Mouse (Mus musculus) myocyte (in vitro differentiated cells): ENCODE measurements around the gene Rmnd5a. TPM values are rescaled to one million over a fixed set of nuclear protein-coding genes. Genes with fewer than 3 reads are reported as not detected.

ENCODE experiments used
- H3K27me3 ChIP-seq: one replicate; pipeline ENCODE4 v1.6.1; 2011; ENCODE audit not compliant: control insufficient read depth, insufficient read depth, insufficient read length
- H3K36me3 ChIP-seq: one replicate; pipeline ENCODE4 v1.6.1; 2011; ENCODE audit not compliant: control insufficient read depth, insufficient read depth
- H3K4me2 ChIP-seq: one replicate; pipeline ENCODE4 v1.6.1; 2011; ENCODE audit warnings: low read depth, control low read depth
- H3K4me3 ChIP-seq: one replicate; pipeline ENCODE4 v1.5.1; 2011; ENCODE audit warnings: mild to moderate bottlenecking, control low read depth, moderate library complexity
- H3K79me2 ChIP-seq: one replicate; pipeline ENCODE4 v1.6.1; 2011; ENCODE audit not compliant: control insufficient read depth, insufficient read depth
- H3ac ChIP-seq: one replicate; pipeline ENCODE4 v1.6.1; 2011; ENCODE audit not compliant: control insufficient read depth, insufficient read length
- CEBPB ChIP-seq: IDR thresholded peaks from 2 replicates; pipeline ENCODE4 v1.6.1; 2011; ENCODE audit warnings: mild to moderate bottlenecking, moderate library complexity; ENCODE audit not compliant: poor library complexity, insufficient read depth, severe bottlenecking
- E2F4 ChIP-seq: IDR thresholded peaks from one replicate; pipeline ENCODE4 v1.6.1; 2011; ENCODE audit warnings: mild to moderate bottlenecking, control low read depth, moderate library complexity; ENCODE audit not compliant: insufficient read depth
- MAX ChIP-seq: IDR thresholded peaks from one replicate; pipeline ENCODE4 v1.6.1; 2011; ENCODE audit warnings: low read depth, mild to moderate bottlenecking, control low read depth
- MYOD1 ChIP-seq, 3 experiments: IDR thresholded peaks; one replicate each; pipeline ENCODE4 v1.6.1; 2011; ENCODE audit warnings: control low read depth in 2 of 3, low read depth in 2 of 3, mild to moderate bottlenecking in 2 of 3, moderate library complexity in 1 of 3; ENCODE audit not compliant: insufficient read length in 2 of 3, control insufficient read depth in 1 of 3
- MYOG ChIP-seq, 3 experiments: IDR thresholded peaks; one replicate each; pipeline ENCODE4 v1.6.1; 2011; ENCODE audit warnings: control low read depth in 2 of 3, low read depth in 2 of 3, mild to moderate bottlenecking in 2 of 3; ENCODE audit not compliant: insufficient read length in 2 of 3, control insufficient read depth in 1 of 3, insufficient read depth in 1 of 3
- POLR2A ChIP-seq: IDR thresholded peaks from one replicate; pipeline ENCODE4 v1.6.1; 2011; ENCODE audit warnings: low read depth, mild to moderate bottlenecking, control low read depth, moderate library complexity; ENCODE audit not compliant: insufficient read length
- POLR2AphosphoS2 ChIP-seq: IDR thresholded peaks from one replicate; pipeline ENCODE4 v1.6.1; 2011; ENCODE audit warnings: low read depth, control low read depth; ENCODE audit not compliant: insufficient read length
- REST ChIP-seq: IDR thresholded peaks from one replicate; pipeline ENCODE4 v1.6.1; 2011; ENCODE audit warnings: mild to moderate bottlenecking, control low read depth, moderate library complexity; ENCODE audit not compliant: insufficient read depth, insufficient read length
- SRF ChIP-seq: IDR thresholded peaks from one replicate; pipeline ENCODE4 v1.6.1; 2011; ENCODE audit warnings: low read depth; ENCODE audit not compliant: control insufficient read depth, insufficient read length
- TCF12 ChIP-seq: IDR thresholded peaks from one replicate; pipeline ENCODE4 v1.6.1; 2011; ENCODE audit warnings: mild to moderate bottlenecking, control low read depth; ENCODE audit not compliant: poor library complexity, insufficient read depth, severe bottlenecking
- TCF3 ChIP-seq: IDR thresholded peaks from one replicate; pipeline ENCODE4 v1.6.1; 2011; ENCODE audit warnings: low read depth, control low read depth; ENCODE audit not compliant: insufficient read length
- USF1 ChIP-seq: IDR thresholded peaks from one replicate; pipeline ENCODE4 v1.6.1; 2011; ENCODE audit warnings: low read depth, mild to moderate bottlenecking, control low read depth, moderate library complexity
- polyA plus RNA-seq: library from polyadenylated mRNA; unstranded; fragments of >200 nt; fragmentation: generic; extraction: Trizol; gene quantifications from one replicate; pipeline ENCODE4 v1.2.1, GENCODE M21; 2012; ENCODE audit warnings: missing spikeins

Rmnd5a gene
- polyA plus RNA-seq, 1 experiment: 12.2 TPM

DNA sequence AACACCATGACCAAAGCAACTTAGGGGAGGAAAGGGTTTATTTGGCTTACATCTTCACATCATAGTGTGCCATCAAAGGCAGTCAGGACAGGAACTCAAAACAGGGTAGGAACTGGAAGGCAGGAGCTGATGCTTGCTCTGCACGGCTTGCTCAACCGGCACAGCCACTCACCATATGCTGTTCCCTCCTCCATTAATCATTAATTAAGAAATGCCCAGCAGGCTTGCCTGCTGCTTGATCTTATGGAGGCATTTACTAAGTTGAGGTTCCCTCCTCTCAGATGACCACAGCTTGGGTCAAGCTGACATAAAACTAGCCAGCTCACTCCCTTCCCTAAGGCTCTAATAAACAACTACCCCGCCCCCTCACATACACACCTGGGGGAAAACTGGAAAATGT, 18.3 kb downstream of the Rmnd5a start:
- Histone ChIP-seq H3K27me3 (no peaks in the 10 kb centered on the region), H3K36me3 (no peaks in the 10 kb centered on the region), H3K79me2 (no peaks in the 10 kb centered on the region), H3ac (no peak overlapping the region), H3K4me3 (no peak overlapping the region), H3K4me2 (no peak overlapping the region)
- TF ChIP-seq MYOD1 (IDR thresholded peaks at IDR 0.05; ENCODE audit: control insufficient read depth in 1 of 3, insufficient read length in 2 of 3, low read depth in 2 of 3) (no peak), E2F4 (no peak), TCF3 (no peak), MYOG (IDR thresholded peaks at IDR 0.05; ENCODE audit: control insufficient read depth in 1 of 3, insufficient read depth in 1 of 3, insufficient read length in 2 of 3, low read depth in 2 of 3) (no peak), CEBPB (no peak), TCF12 (no peak), REST (no peak), POLR2AphosphoS2 (no peak), POLR2A (no peak), USF1 (no peak), SRF (no peak), MAX (no peak)

GRCm38 (mm10) chr6:71420848-71421247, 19.6 kb downstream of the Rmnd5a start:
- no peaks in the 10 kb centered on the region for H3K79me2 ChIP-seq
- no peaks in the 10 kb centered on the region for H3K27me3 ChIP-seq
- TF ChIP-seq TCF12: no peak
- no peak for TF ChIP-seq MYOG (IDR thresholded peaks at IDR 0.05; ENCODE audit: control insufficient read depth in 1 of 3, insufficient read depth in 1 of 3, insufficient read length in 2 of 3, low read depth in 2 of 3)
- no peak for TF ChIP-seq POLR2A
- no peak for TF ChIP-seq MYOD1 (IDR thresholded peaks at IDR 0.05; ENCODE audit: control insufficient read depth in 1 of 3, insufficient read length in 2 of 3, low read depth in 2 of 3)
- no peak for TF ChIP-seq TCF3
- no peak for TF ChIP-seq USF1
- no peak for TF ChIP-seq CEBPB
- TF ChIP-seq SRF: no peak
- TF ChIP-seq POLR2AphosphoS2: no peak
- no peak for TF ChIP-seq E2F4
- no peak for TF ChIP-seq REST
- no peak for TF ChIP-seq MAX

GRCm38 (mm10) chr6:71418874-71419273, 21.6 kb downstream of the Rmnd5a start:
- no peaks in the 10 kb centered on the region for H3K27me3 ChIP-seq
- no peaks in the 10 kb centered on the region for H3K36me3 ChIP-seq
- TF ChIP-seq USF1 (no peak), MYOG (IDR thresholded peaks at IDR 0.05; ENCODE audit: control insufficient read depth in 1 of 3, insufficient read depth in 1 of 3, insufficient read length in 2 of 3, low read depth in 2 of 3) (no peak), MAX (no peak), CEBPB (peak; percentile 99), MYOD1 (IDR thresholded peaks at IDR 0.05; ENCODE audit: control insufficient read depth in 1 of 3, insufficient read length in 2 of 3, low read depth in 2 of 3) (no peak), SRF (no peak)
- no peak overlapping the region for H3K4me3 ChIP-seq
- H3K79me2 ChIP-seq: no peaks in the 10 kb centered on the region
- peak overlapping the region; percentile 54 for H3K4me2 ChIP-seq
- H3ac ChIP-seq: no peak overlapping the region

More at GRCm38 (mm10) chr6:71420848-71421247, 19.6 kb downstream of the Rmnd5a start:
- Histone ChIP-seq H3K4me2 (no peak overlapping the region), H3K36me3 (no peaks in the 10 kb centered on the region), H3K4me3 (no peak overlapping the region), H3ac (no peak overlapping the region)

GRCm38 (mm10) chr6:71415446-71415845, 25.0 kb downstream of the Rmnd5a start:
- no peak overlapping the region for H3K4me2 ChIP-seq
- no peaks in the 10 kb centered on the region for H3K79me2 ChIP-seq
- H3K4me3 ChIP-seq: no peak overlapping the region
- H3ac ChIP-seq: no peak overlapping the region
- no peak for TF ChIP-seq POLR2AphosphoS2
- TF ChIP-seq MAX: no peak
- no peak for TF ChIP-seq MYOG (IDR thresholded peaks at IDR 0.05; ENCODE audit: control insufficient read depth in 1 of 3, insufficient read depth in 1 of 3, insufficient read length in 2 of 3, low read depth in 2 of 3)
- no peak for TF ChIP-seq E2F4
- TF ChIP-seq USF1: no peak
- TF ChIP-seq MYOD1 (IDR thresholded peaks at IDR 0.05; ENCODE audit: control insufficient read depth in 1 of 3, insufficient read length in 2 of 3, low read depth in 2 of 3): no peak
- TF ChIP-seq TCF12: no peak
- no peak for TF ChIP-seq POLR2A
- no peak for TF ChIP-seq TCF3
- no peak for TF ChIP-seq SRF
- TF ChIP-seq CEBPB: no peak
- no peaks in the 10 kb centered on the region for H3K27me3 ChIP-seq
- H3K36me3 ChIP-seq: no peaks in the 10 kb centered on the region

DNA sequence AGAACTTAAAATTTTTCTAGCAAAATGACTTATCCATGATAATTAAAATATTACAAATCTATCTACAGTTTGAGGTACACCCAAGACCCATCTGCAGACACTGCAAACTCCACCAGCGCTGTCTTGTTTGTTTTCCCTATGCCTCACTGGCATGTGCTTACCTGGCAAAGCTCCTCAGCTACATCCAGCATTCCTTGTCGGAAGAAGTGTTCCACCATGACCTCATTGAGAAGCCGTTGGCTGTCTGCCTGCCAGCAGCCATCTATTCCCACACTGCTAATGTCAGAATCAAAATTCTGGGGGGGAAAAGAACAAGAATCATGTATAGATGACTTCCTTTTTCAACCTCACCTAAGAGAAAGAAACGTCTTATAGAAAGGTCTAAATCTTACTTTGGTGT, 25.8 kb downstream of the Rmnd5a start:
- TF ChIP-seq USF1 (no peak), SRF (no peak), POLR2AphosphoS2 (no peak), CEBPB (no peak), POLR2A (no peak), E2F4 (no peak), TCF12 (no peak), MYOD1 (IDR thresholded peaks at IDR 0.05; ENCODE audit: control insufficient read depth in 1 of 3, insufficient read length in 2 of 3, low read depth in 2 of 3) (no peak)
- no peak overlapping the region for H3ac ChIP-seq
- no peak overlapping the region for H3K4me2 ChIP-seq
- H3K79me2 ChIP-seq: no peaks in the 10 kb centered on the region
- H3K36me3 ChIP-seq: no peaks in the 10 kb centered on the region
- H3K4me3 ChIP-seq: no peak overlapping the region
- H3K27me3 ChIP-seq: no peaks in the 10 kb centered on the region
